ENCODE assay signal across 7 mouse cellular contexts in genomic region chr1:66467821-66468703, GRCm38 (mm10). TPM values are rescaled to one million over a fixed set of nuclear protein-coding genes. Genes with fewer than 3 reads are reported as not detected.
DNase-seq lines count a peak whose midpoint lies in the region; ATAC-seq lines count a peak whose summit lies in the region.

Unc80 (plus strand) TSS chr1:66468367.

- peak; percentile 70 to 85 for DNase-seq in adrenal gland, adult (ENCODE audit: inconsistent age in 2 of 2, low spot score in 1 of 2)
- DNase-seq in cerebellum, adult 11 months: peak; percentile 76
- DNase-seq in forebrain, embryonic 14.5 days (ENCODE audit: low spot score): peak; percentile 57
- DNase-seq in left cerebral cortex, postnatal 10 days (ENCODE audit: extremely low spot score in 1 of 2, low spot score in 2 of 2): peak in 1 of 2 experiments; percentile 84
- DNase-seq in midbrain, embryonic 10.5 days (ENCODE audit: low spot score): peak; percentile 71
- peak; percentile 45 to 58 for DNase-seq in right cerebral cortex, postnatal 36 days (ENCODE audit: low spot score in 2 of 2)

- H3K27ac ChIP-seq in forebrain, embryonic 14.5 days (ENCODE audit: low read depth, low read length): peak within 1 kb of the TSS; percentile 44; the same call in 1 of the 2 replicates
- peak within 1 kb of the TSS; percentile 53 for H3K27ac ChIP-seq in hindbrain, embryonic 12.5 days
- peak within 1 kb of the TSS; percentile 81 for H3K27ac ChIP-seq in midbrain, embryonic 10.5 days (replicated peaks)

- H3K4me2 ChIP-seq in forebrain, embryonic 14.5 days (ENCODE audit: low read length): peak within 1 kb of the TSS; percentile 81
- peak within 1 kb of the TSS; percentile 85 for H3K4me2 ChIP-seq in hindbrain, embryonic 12.5 days (replicated peaks)

- 1% methylated on average over 68 of the region's 83 CpGs for WGBS in forebrain, embryonic 14.5 days
- WGBS in hindbrain, embryonic 12.5 days: 1% methylated on average over 66 of the region's 83 CpGs
- WGBS in midbrain, embryonic 10.5 days: under 1% methylated on average over 64 of the region's 83 CpGs

- peak; percentile 91 for ATAC-seq in forebrain, embryonic 14.5 days
- peak; percentile 93 for ATAC-seq in hindbrain, embryonic 12.5 days (ENCODE audit: low FRiP score)

- H3K36me3 ChIP-seq in forebrain, embryonic 14.5 days (ENCODE audit: control insufficient read depth, insufficient read depth, low read length): no peaks in the 10 kb centered on the region
- H3K36me3 ChIP-seq in hindbrain, embryonic 12.5 days: no peaks in the 10 kb centered on the region
- H3K36me3 ChIP-seq in midbrain, embryonic 10.5 days: no peaks in the 10 kb centered on the region

- H3K27me3 ChIP-seq in forebrain, embryonic 14.5 days (replicated peaks; ENCODE audit: control insufficient read depth, insufficient read depth, low read length): no peaks in the 10 kb centered on the region
- H3K27me3 ChIP-seq in hindbrain, embryonic 12.5 days: no peaks in the 10 kb centered on the region
- H3K27me3 ChIP-seq in midbrain, embryonic 10.5 days (ENCODE audit: low read depth, poor library complexity, severe bottlenecking): peaks cover 30% of the 10 kb centered on the region

- H3K9me3 ChIP-seq in forebrain, embryonic 14.5 days (replicated peaks; ENCODE audit: control insufficient read depth, low read length): no peaks in the 10 kb centered on the region
- H3K9me3 ChIP-seq in hindbrain, embryonic 12.5 days (replicated peaks): no peaks in the 10 kb centered on the region
- no peaks in the 10 kb centered on the region for H3K9me3 ChIP-seq in midbrain, embryonic 10.5 days (replicated peaks)

- peak within 1 kb of the TSS; percentile 81 for H3K9ac ChIP-seq in forebrain, embryonic 14.5 days (ENCODE audit: low read length)
- H3K9ac ChIP-seq in hindbrain, embryonic 12.5 days: peak within 1 kb of the TSS; percentile 74

- intact Hi-C loops in left cerebral cortex, postnatal 10 days (cut with DNase I): no loop called here

- no peaks in the 10 kb centered on the region for H3K4me1 ChIP-seq in forebrain, embryonic 14.5 days (ENCODE audit: control insufficient read depth, insufficient read depth, low read length)
- peaks cover 6% of the 10 kb centered on the region; the same call in 1 of the 2 replicates for H3K4me1 ChIP-seq in hindbrain, embryonic 12.5 days
- peaks cover 14% of the 10 kb centered on the region for H3K4me1 ChIP-seq in midbrain, embryonic 10.5 days

- H3K4me3 ChIP-seq in forebrain, embryonic 14.5 days (ENCODE audit: low read depth, low read length): peak within 1 kb of the TSS; percentile 66
- H3K4me3 ChIP-seq in hindbrain, embryonic 12.5 days: peak within 1 kb of the TSS; percentile 60
- peak within 1 kb of the TSS; percentile 77 for H3K4me3 ChIP-seq in midbrain, embryonic 10.5 days

RNA-seq across cellular contexts. Expression of gene Unc80, which starts in this region (rescaled TPM):
- 1.2 and 2.7 TPM in 2 replicates for polyA plus RNA-seq in forebrain, embryonic 14.5 days (2014; fragmentation: Nextera tagmentation; extraction: Ambion mirVana)
- 0.94 and 1.5 TPM in 2 replicates for polyA plus RNA-seq in hindbrain, embryonic 12.5 days (2016; fragmentation: Nextera tagmentation; extraction: Ambion mirVana)
- total RNA-seq in left cerebral cortex, postnatal 10 days (2021): 100 to 1,000 TPM in 1 of 2 experiments, 10 to 100 TPM in 1; 96.2 to 100 TPM
- 0.39 and 0.48 TPM in 2 replicates for polyA plus RNA-seq in midbrain, embryonic 10.5 days (2016; fragmentation: Nextera tagmentation; extraction: Ambion mirVana)

Comparison
In these comparisons a context has a peak if more than half of its experiments do, and no peak if none do; other contexts are left out.
1. Peak in DNase-seq, H3K4me3 ChIP-seq and H3K27ac ChIP-seq in midbrain, embryonic 10.5 days; RNA of the gene not detected or under 1 TPM.